Mouse (Mus musculus) ES-Bruce4 (cell line): ENCODE measurements around the gene Cldn6. TPM values are rescaled to one million over a fixed set of nuclear protein-coding genes. Genes with fewer than 3 reads are reported as not detected.

Experiments
- H3K27ac ChIP-seq: 2 replicates; pipeline ENCODE4 v1.5.1; 2012; ENCODE audit warnings: low read length, inconsistent platforms; ENCODE audit not compliant: insufficient read depth
- H3K27me3 ChIP-seq: 2 replicates; pipeline ENCODE4 v1.6.1; 2012; ENCODE audit warnings: mild to moderate bottlenecking, low read length, inconsistent platforms; ENCODE audit not compliant: control insufficient read depth, poor library complexity, insufficient read depth, severe bottlenecking
- H3K36me3 ChIP-seq: 2 replicates; pipeline ENCODE4 v1.6.1; 2012; ENCODE audit warnings: inconsistent platforms, mild to moderate bottlenecking, low read length, moderate library complexity; ENCODE audit not compliant: control insufficient read depth, poor library complexity, insufficient read depth, severe bottlenecking
- H3K4me1 ChIP-seq: one replicate; pipeline ENCODE4 v1.8.1; 2011; ENCODE audit warnings: low read length; ENCODE audit not compliant: control insufficient read depth, insufficient read depth
- H3K4me3 ChIP-seq: 2 replicates; pipeline ENCODE4 v1.5.1; 2011; ENCODE audit warnings: low read depth, mild to moderate bottlenecking, low read length
- H3K9ac ChIP-seq: 2 replicates; pipeline ENCODE4 v1.6.1; 2012; ENCODE audit warnings: low read depth, mild to moderate bottlenecking, inconsistent platforms; ENCODE audit not compliant: poor library complexity, severe bottlenecking
- H3K9me3 ChIP-seq: replicated peaks from 2 replicates; pipeline ENCODE4 v1.6.1; 2012; ENCODE audit warnings: mild to moderate bottlenecking, low read length, inconsistent platforms; ENCODE audit not compliant: control insufficient read depth, poor library complexity, insufficient read depth, severe bottlenecking
- CTCF ChIP-seq: IDR thresholded peaks from one replicate; pipeline ENCODE4 v1.8.1; 2011; ENCODE audit warnings: low read depth, low read length
- EP300 ChIP-seq: IDR thresholded peaks from 2 replicates; pipeline ENCODE4 v1.6.1; 2011; ENCODE audit warnings: low read depth, low read length; ENCODE audit not compliant: insufficient read depth
- POLR2A ChIP-seq: IDR thresholded peaks from one replicate; pipeline ENCODE4 v1.8.1; 2011; ENCODE audit warnings: low read length; ENCODE audit not compliant: insufficient read depth
- polyA plus RNA-seq: library from polyadenylated mRNA; stranded (reverse); fragments of >200 nt; gene quantifications from 2 replicates; pipeline ENCODE4 v1.2.4, GENCODE M21; 2011; ENCODE audit warnings: low read depth; ENCODE audit not compliant: missing spikeins, insufficient read depth, insufficient read length

Cldn6 gene
- polyA plus RNA-seq, 1 experiment: 300 TPM

DNA sequence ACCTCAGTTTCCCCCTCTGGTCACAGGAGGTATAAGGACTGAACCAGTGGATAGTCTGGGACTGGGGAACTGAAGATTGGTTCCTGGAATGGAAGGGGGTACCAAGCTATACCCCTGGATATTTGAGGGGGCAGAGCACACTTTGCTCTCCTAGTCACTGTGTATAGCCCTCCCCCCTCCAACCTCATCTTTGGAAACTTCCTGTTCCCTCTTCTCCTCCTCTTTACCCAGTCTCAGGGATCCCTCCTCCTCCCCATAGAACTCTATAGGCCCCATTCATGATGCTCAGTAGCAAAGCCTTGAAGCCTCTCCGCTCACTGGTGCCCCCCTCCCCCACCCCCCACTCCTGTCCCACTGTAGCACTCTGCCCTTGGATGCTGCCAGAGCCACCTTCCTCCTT is 40.4 kb downstream of the Cldn6 start:
- H3K9me3 ChIP-seq: no peaks in the 10 kb centered on the region
- TF ChIP-seq EP300 (no peak), POLR2A (no peak), CTCF (no peak)
- H3K9ac ChIP-seq: no peak overlapping the region
- H3K27me3 ChIP-seq: no peaks in the 10 kb centered on the region
- H3K4me1 ChIP-seq: peaks cover 2% of the 10 kb centered on the region
- no peaks in the 10 kb centered on the region for H3K36me3 ChIP-seq
- no peak overlapping the region for H3K27ac ChIP-seq
- H3K4me3 ChIP-seq: no peak overlapping the region

DNA sequence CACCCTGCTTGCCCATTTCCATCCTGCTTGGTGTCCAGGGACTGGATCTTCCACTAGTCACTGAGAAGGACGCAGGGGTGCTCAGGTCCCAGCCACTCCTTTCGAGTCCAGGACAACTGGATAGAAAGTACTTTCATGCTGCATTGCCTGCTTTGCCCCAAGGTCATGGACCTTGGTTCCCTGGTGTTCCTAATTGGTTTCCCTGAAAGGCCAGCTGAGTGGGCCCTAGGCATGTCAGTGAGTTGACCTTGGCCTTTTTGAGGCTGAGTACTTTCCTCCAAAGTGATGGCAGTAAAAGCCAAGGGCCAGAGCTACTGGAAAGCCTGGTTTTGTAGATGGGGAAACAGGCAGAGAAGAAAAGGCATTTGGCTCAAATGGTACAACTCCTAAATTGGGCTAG is 42.8 kb downstream of the Cldn6 start:
- Histone ChIP-seq H3K36me3 (no peaks in the 10 kb centered on the region), H3K4me1 (peaks cover 3% of the 10 kb centered on the region), H3K9me3 (no peaks in the 10 kb centered on the region), H3K27ac (no peak overlapping the region), H3K27me3 (no peaks in the 10 kb centered on the region), H3K9ac (no peak overlapping the region), H3K4me3 (no peak overlapping the region)
- TF ChIP-seq CTCF (no peak), POLR2A (no peak), EP300 (no peak)

DNA sequence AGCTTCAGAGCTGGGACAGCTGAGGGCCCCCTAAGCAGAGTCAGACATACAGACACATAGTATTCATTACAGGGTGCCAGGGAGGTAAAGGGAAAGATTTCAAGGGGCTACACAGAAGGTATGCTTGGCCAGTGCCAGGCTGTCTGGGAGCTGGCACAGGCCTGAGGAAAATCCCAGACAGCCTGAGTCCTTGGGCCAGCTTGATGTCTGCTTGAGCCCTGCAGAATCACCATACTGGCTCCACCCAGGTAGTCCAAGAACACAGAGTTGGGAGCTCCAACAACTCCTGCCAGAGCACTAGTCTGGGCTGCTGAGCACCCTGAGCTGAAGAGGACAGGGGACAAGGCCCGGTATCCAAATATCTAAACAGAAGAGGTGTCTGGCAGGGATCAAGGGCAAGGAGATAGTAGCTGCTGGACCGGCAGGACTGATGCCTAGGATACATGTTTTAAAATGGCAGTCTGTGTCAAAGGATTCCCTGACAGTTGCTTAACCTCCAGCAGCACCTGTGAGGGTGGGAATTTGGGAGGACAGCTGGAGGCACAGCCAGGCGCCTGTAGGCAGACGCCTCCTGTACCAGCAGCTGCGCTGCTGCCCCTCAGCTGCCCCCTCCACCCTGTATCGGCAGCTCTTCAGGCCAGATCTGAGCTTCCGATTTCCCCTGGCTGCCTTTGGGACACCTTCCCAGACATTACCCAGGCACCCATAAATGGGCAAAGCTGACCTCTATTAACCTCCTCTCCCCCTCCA is 43.5 kb downstream of the Cldn6 start, which contains the start of gene 1520401A03Rik:
Gene 1520401A03Rik, minus strand, starts transcription at position 408 of the 750 bp plus-strand sequence.
- Histone ChIP-seq H3K9ac (no peak within 1 kb of the TSS), H3K4me3 (no peak within 1 kb of the TSS), H3K27me3 (no peaks in the 10 kb centered on the region), H3K9me3 (no peaks in the 10 kb centered on the region), H3K27ac (no peak within 1 kb of the TSS), H3K36me3 (no peaks in the 10 kb centered on the region), H3K4me1 (peaks cover 3% of the 10 kb centered on the region)
- TF ChIP-seq CTCF (no peak), EP300 (no peak), POLR2A (no peak)

DNA sequence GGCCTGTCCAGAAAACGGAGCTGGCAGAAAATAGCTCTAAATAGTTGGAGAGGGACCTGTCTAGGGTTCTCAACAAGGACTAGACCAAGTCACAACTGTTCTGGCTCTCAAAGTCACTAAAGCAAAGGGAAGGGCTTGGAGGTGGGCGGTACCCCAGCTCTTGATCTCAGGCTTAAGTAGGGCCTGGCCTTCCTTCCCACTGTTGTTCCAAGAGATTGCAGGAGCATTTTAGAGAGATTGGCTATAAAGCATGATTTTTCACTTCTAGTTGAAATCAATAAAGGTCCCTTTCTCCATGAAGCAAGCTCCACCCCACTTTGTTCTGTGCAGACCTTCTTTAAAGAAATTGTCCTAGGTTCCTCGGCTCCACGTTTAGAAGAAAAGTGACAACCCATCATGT is 46.4 kb downstream of the Cldn6 start:
- peaks cover 2% of the 10 kb centered on the region for H3K4me1 ChIP-seq
- no peaks in the 10 kb centered on the region for H3K27me3 ChIP-seq
- peak overlapping the region; percentile 65; the same call in 1 of the 2 replicates for H3K27ac ChIP-seq
- H3K9me3 ChIP-seq: no peaks in the 10 kb centered on the region
- TF ChIP-seq EP300 (no peak), POLR2A (no peak), CTCF (no peak)
- H3K4me3 ChIP-seq: peak overlapping the region; percentile 83
- peak overlapping the region; percentile 91 for H3K9ac ChIP-seq
- H3K36me3 ChIP-seq: no peaks in the 10 kb centered on the region

DNA sequence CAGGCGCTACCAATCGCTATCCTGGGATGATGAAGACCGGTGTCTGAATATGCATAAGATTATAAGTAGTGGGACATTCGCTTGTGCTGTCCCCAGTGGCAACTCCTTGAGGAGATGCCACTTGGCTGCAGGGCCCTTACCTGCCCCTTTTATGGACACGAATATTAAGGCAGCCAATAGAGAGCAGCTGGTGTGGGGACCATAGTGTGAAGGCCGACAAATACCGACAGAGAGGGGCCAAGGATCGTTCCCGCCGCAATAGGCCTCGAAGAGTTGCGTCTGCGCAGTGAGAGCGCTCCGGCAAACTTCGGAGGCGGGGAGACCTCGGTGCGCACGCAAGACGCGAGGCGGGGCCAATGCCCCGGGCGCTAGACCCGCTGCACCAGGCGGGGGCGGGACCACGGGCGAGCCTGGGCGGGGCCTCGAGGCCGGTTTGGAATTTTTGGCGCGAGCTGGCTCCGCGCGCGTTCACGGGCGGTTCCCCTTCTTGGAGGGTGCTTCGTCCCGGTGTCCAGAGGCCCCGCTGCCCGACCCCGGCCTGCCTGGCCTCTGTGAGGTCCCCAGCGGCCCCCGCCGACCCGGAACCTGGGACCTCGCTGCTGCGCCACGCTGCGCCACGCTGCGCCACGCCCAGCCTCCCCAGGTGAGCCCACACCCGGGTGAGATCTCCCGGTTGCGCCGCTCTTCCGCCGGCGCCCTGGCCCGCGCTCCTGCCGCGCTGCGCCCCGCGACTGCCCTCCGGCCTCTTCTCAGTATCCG is 47.1 kb downstream of the Cldn6 start, which contains the start of gene Pkmyt1:
Gene Pkmyt1, plus strand, starts transcription at position 338 of the 759 bp plus-strand sequence.
- Histone ChIP-seq H3K27ac (peak within 1 kb of the TSS; percentile 65), H3K9me3 (no peaks in the 10 kb centered on the region), H3K4me3 (peak within 1 kb of the TSS; percentile 83), H3K27me3 (no peaks in the 10 kb centered on the region), H3K4me1 (peaks cover 2% of the 10 kb centered on the region), H3K9ac (peak within 1 kb of the TSS; percentile 91), H3K36me3 (no peaks in the 10 kb centered on the region)
- TF ChIP-seq EP300 (no peak), POLR2A (peak; percentile 84)

DNA sequence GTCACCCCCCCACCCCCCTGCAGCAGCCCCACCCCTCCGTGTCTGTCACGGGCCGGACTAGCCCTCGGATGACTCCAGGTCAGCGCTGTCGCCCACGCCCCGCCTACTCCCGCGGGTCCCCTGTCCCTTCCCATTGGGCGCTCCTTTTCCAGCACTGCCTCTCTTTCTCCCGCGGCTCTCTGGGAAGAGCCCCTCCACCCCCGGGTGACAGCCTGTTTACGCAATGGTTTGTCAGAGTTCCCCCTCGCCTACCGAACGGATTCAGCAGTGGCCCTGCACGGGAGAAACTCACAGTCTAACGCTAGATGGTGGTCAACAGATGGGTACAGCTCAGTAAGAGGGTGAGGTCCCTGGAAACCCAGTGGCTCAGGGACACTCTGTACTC is 47.7 kb downstream of the Cldn6 start:
- Histone ChIP-seq H3K27ac (peak overlapping the region; percentile 2; the same call in 1 of the 2 replicates), H3K4me1 (peaks cover 2% of the 10 kb centered on the region), H3K27me3 (no peaks in the 10 kb centered on the region), H3K9me3 (no peaks in the 10 kb centered on the region), H3K36me3 (no peaks in the 10 kb centered on the region), H3K9ac (peak overlapping the region; percentile 91), H3K4me3 (peak overlapping the region; percentile 79)
- TF ChIP-seq EP300 (no peak), CTCF (no peak), POLR2A (no peak)
